Mouse (Mus musculus) midbrain, embryonic 15.5 days (tissue): ENCODE measurements around the gene Tekt1. TPM values are rescaled to one million over a fixed set of nuclear protein-coding genes. Genes with fewer than 3 reads are reported as not detected.

ENCODE experiments used
- ATAC-seq: fragments of 200-750 bp; cut with Nextera tagmentation; replicated peaks from 2 replicates; pipeline ENCODE4 v1.8.0; 2017; ENCODE audit warnings: moderate TSS enrichment
- H3K27ac ChIP-seq: fragments of 300-500 bp; sonication (generic); 2 replicates; pipeline ENCODE4 v1.5.1; 2015; ENCODE audit warnings: mild to moderate bottlenecking, inconsistent platforms
- H3K27me3 ChIP-seq: fragments of 300-500 bp; sonication (generic); replicated peaks from 2 replicates; pipeline ENCODE4 v1.6.1; 2015; ENCODE audit warnings: inconsistent platforms
- H3K36me3 ChIP-seq: fragments of 300-500 bp; sonication (generic); replicated peaks from 2 replicates; pipeline ENCODE4 v1.6.1; 2015; ENCODE audit warnings: inconsistent platforms
- H3K4me1 ChIP-seq: fragments of 300-500 bp; sonication (generic); 2 replicates; pipeline ENCODE4 v1.6.1; 2015; ENCODE audit warnings: inconsistent platforms
- H3K4me2 ChIP-seq: fragments of 300-500 bp; sonication (generic); 2 replicates; pipeline ENCODE4 v1.6.1; 2015; ENCODE audit warnings: inconsistent platforms, mild to moderate bottlenecking, moderate library complexity
- H3K4me3 ChIP-seq: fragments of 300-500 bp; sonication (generic); 2 replicates; pipeline ENCODE4 v1.5.1; 2015; ENCODE audit warnings: mild to moderate bottlenecking, inconsistent platforms
- H3K9ac ChIP-seq: fragments of 300-500 bp; sonication (generic); 2 replicates; pipeline ENCODE4 v1.6.1; 2015; ENCODE audit warnings: mild to moderate bottlenecking, inconsistent platforms
- H3K9me3 ChIP-seq: fragments of 300-500 bp; sonication (generic); 2 replicates; pipeline ENCODE4 v1.6.1; 2016; ENCODE audit warnings: inconsistent platforms
- whole genome bisulfite sequencing: fragments of 180-500 bp; shearing (Covaris S2); methylation state at CpG from one replicate; pipeline ENCODE4 v1.1.7; 2015; ENCODE audit warnings: mixed read lengths; 5-methylcytosine and 5-hydroxymethylcytosine counted together
- polyA plus RNA-seq: library from polyadenylated mRNA; unstranded; fragments of >200 nt; fragmentation: Nextera tagmentation; extraction: Ambion mirVana; gene quantifications from 2 replicates; pipeline ENCODE4 v1.2.1, GENCODE M21; 2015

Gene Tekt1
- polyA plus RNA-seq = 9.7 and 11.2 TPM in 2 replicates

DNA sequence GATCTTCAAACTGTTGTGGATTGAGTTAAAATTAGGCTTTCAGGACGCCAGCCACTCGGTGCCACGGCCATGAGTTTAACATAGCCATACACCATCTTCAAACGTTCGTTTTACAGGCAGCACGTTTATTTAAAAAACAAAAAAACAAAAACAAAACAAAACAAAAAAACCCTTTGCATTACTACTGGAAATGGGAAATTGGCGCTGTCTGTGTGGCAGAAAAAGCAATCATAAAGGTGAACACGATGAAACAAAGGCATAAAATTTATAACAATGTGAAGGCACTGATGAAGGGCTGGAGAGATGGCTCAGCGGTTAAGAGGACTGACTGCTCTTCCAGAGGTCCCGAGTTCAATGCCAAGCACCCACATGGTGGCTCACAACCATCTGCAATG is at the start of gene Tekt1:
Tekt1 (minus strand) TSS at position 96 of the 395 bp plus-strand sequence.
- Histone ChIP-seq H3K9ac (peak within 1 kb of the TSS; percentile 42), H3K27ac (peak within 1 kb of the TSS; percentile 75)
- ATAC-seq = peak; percentile 20; the same call in 1 of the 2 replicates

GRCm38 (mm10) chr11:72411945-72412344 is 49.7 kb upstream of the Tekt1 start:
- Histone ChIP-seq H3K9me3 (no peaks in the 10 kb centered on the region), H3K4me2 (peak overlapping the region; percentile 95), H3K27ac (no peak overlapping the region), H3K36me3 (no peaks in the 10 kb centered on the region), H3K4me1 (peaks cover 17% of the 10 kb centered on the region), H3K4me3 (peak overlapping the region; percentile 54), H3K9ac (peak overlapping the region; percentile 57; the same call in 1 of the 2 replicates), H3K27me3 (peaks cover 21% of the 10 kb centered on the region)
- ATAC-seq = no peak
- WGBS = 37% methylated on average over 9 of the region's 9 CpGs

More for the DNA sequence above, at the start of gene Tekt1:
- Histone ChIP-seq H3K4me3 (peak within 1 kb of the TSS; percentile 49), H3K27me3 (no peaks in the 10 kb centered on the region), H3K36me3 (no peaks in the 10 kb centered on the region), H3K4me1 (peaks cover 13% of the 10 kb centered on the region; the same call in 1 of the 2 replicates), H3K9me3 (no peaks in the 10 kb centered on the region), H3K4me2 (peak within 1 kb of the TSS; percentile 83)
- 36% methylated on average over 10 of the region's 10 CpGs for WGBS

GRCm38 (mm10) chr11:72411093-72411921 is 49.1 kb upstream of the Tekt1 start, which contains the start of gene Smtnl2:
Gene Smtnl2, minus strand, starts transcription at chr11:72411713.
- Histone ChIP-seq H3K9me3 (no peaks in the 10 kb centered on the region), H3K27me3 (peaks cover 21% of the 10 kb centered on the region), H3K4me2 (peak within 1 kb of the TSS; percentile 95), H3K27ac (peak within 1 kb of the TSS; percentile 58), H3K36me3 (no peaks in the 10 kb centered on the region), H3K9ac (peak within 1 kb of the TSS; percentile 57), H3K4me1 (peaks cover 17% of the 10 kb centered on the region), H3K4me3 (peak within 1 kb of the TSS; percentile 54)
- under 1% methylated on average over 81 of the region's 86 CpGs for WGBS
- ATAC-seq = peak; percentile 87

DNA sequence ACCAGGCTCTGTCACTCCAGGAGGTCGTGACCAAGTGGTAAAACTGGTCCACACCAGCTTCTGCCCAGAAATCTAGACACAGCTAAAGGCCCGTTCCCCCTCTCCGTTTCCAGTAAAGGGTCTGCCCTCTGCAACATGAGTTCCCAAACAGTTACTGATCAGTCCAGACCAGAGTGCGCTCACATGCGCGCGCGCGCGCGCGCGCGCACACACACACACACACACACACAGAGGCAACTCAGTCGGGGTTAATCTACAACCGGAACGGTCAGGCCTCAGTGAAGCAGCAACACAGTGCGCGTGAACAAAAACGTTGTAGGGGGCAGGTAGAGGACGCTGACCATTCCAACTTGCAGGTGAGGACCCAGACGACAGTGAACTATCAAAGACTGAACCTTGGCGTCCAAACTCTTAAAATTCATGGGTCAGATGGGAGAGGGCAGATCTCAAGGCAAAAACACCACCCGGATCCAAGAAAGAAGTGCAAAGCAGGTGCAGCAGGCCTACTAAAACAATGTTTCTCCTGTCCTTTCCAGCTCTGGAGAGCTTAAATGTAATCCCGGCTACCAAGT is 48.4 kb upstream of the Tekt1 start:
- Histone ChIP-seq H3K4me2 (peak overlapping the region; percentile 95), H3K9ac (peak overlapping the region; percentile 57; the same call in 1 of the 2 replicates), H3K9me3 (no peaks in the 10 kb centered on the region), H3K27ac (peak overlapping the region; percentile 58), H3K27me3 (peaks cover 21% of the 10 kb centered on the region), H3K4me3 (peak overlapping the region; percentile 54), H3K4me1 (peaks cover 17% of the 10 kb centered on the region), H3K36me3 (no peaks in the 10 kb centered on the region)
- 1% methylated on average over 25 of the region's 25 CpGs for WGBS
- peak; percentile 59; the same call in 1 of the 2 replicates for ATAC-seq

GRCm38 (mm10) chr11:72409649-72410385 is 47.6 kb upstream of the Tekt1 start:
- peaks cover 21% of the 10 kb centered on the region for H3K27me3 ChIP-seq
- H3K36me3 ChIP-seq = no peaks in the 10 kb centered on the region
- no peak overlapping the region for H3K9ac ChIP-seq
- H3K27ac ChIP-seq = no peak overlapping the region
- no peak overlapping the region for H3K4me2 ChIP-seq
- whole genome bisulfite sequencing = 70% methylated on average over 12 of the region's 12 CpGs
- no peak overlapping the region for H3K4me3 ChIP-seq
- H3K4me1 ChIP-seq = peaks cover 17% of the 10 kb centered on the region
- no peak for ATAC-seq
- no peaks in the 10 kb centered on the region for H3K9me3 ChIP-seq

DNA sequence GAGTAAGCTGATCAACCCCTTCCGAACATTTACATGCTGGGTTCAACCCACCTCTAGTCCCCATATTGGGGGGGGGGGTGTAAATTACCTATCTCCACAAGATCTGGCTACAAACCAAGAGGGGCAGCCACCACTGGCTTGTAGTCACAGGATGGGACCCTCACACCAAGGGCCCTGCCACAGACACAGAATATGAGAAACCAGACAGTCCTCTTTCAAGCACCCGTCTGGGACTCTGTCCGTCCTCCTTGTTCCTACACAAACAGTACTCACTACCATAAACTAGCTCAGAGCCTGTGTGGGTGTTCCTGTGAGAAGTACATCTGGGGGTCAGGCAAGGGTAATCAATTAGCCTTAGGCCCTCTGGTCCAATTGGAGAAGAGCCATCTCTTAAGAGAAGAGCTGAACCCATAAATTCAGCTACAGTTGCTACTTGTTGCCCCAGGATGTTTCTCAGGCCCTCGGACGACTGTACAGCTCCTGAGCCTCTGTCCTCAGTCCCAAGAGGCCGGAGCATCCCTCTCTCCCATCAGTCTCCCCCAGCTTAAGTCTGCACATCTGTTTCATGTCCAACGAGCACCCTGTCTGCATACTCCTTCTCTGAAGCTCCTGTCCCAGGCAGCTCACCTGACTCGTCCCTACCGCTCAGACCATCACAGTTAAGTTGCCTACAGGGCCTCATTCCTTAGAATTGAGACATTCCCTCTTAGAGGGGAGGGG is 46.4 kb upstream of the Tekt1 start:
- ATAC-seq = no peak

GRCm38 (mm10) chr11:72407574-72407973 is 45.3 kb upstream of the Tekt1 start:
- Histone ChIP-seq H3K4me2 (no peak overlapping the region), H3K4me3 (no peak overlapping the region), H3K9me3 (no peaks in the 10 kb centered on the region), H3K9ac (no peak overlapping the region), H3K4me1 (peaks cover 17% of the 10 kb centered on the region), H3K27me3 (peaks cover 13% of the 10 kb centered on the region), H3K27ac (no peak overlapping the region), H3K36me3 (no peaks in the 10 kb centered on the region)
- ATAC-seq = no peak
- WGBS = 20% methylated on average over 7 of the region's 7 CpGs

More for the DNA sequence above, 46.4 kb upstream of the Tekt1 start:
- no peak overlapping the region for H3K9ac ChIP-seq
- H3K9me3 ChIP-seq = no peaks in the 10 kb centered on the region
- peaks cover 17% of the 10 kb centered on the region for H3K4me1 ChIP-seq
- no peak overlapping the region for H3K4me2 ChIP-seq
- WGBS = 61% methylated on average over 9 of the region's 9 CpGs
- H3K27me3 ChIP-seq = peaks cover 21% of the 10 kb centered on the region
- no peaks in the 10 kb centered on the region for H3K36me3 ChIP-seq
- no peak overlapping the region for H3K27ac ChIP-seq
- H3K4me3 ChIP-seq = no peak overlapping the region

- no peak for ATAC-seq
- Histone ChIP-seq H3K4me1 (peaks cover 17% of the 10 kb centered on the region), H3K27ac (no peak overlapping the region), H3K4me2 (no peak overlapping the region), H3K9ac (no peak overlapping the region), H3K36me3 (no peaks in the 10 kb centered on the region), H3K4me3 (no peak overlapping the region), H3K27me3 (peaks cover 12% of the 10 kb centered on the region; the same call in 1 of the 2 replicates), H3K9me3 (no peaks in the 10 kb centered on the region)
- 23% methylated on average over 3 of the region's 3 CpGs for WGBS
Measured at GRCm38 (mm10) chr11:72407081-72407480, 44.8 kb upstream of the Tekt1 start.

GRCm38 (mm10) chr11:72406079-72406675 is 43.9 kb upstream of the Tekt1 start:
- Histone ChIP-seq H3K9me3 (no peaks in the 10 kb centered on the region), H3K4me3 (no peak overlapping the region), H3K4me1 (peaks cover 8% of the 10 kb centered on the region), H3K27me3 (peaks cover 12% of the 10 kb centered on the region; the same call in 1 of the 2 replicates), H3K4me2 (no peak overlapping the region), H3K9ac (no peak overlapping the region), H3K36me3 (no peaks in the 10 kb centered on the region), H3K27ac (no peak overlapping the region)
- WGBS = 61% methylated on average over 8 of the region's 8 CpGs
- ATAC-seq = no peak

DNA sequence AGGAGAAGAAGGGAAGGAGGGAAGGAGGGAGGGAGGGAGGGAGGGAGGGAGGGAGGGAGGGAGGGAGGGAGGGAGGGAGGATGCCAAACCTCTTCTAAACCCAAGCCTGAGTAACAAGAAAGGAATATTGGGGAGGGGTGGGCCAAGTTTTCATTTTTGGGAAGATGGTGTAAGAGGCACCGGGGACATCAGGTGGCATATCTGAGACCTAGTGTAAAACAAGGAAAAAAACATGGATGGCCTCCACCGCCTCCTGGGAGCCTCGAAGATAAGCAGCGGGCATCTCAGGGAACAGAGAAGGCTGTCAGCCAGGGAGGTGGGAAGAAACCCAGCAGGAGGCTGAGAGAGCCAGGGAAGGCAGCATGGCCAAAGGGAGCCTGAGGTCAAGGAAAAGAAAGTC is 43.3 kb upstream of the Tekt1 start:
- Histone ChIP-seq H3K4me1 (peaks cover 2% of the 10 kb centered on the region), H3K4me3 (no peak overlapping the region), H3K36me3 (no peaks in the 10 kb centered on the region), H3K9me3 (no peaks in the 10 kb centered on the region), H3K27me3 (peaks cover 8% of the 10 kb centered on the region; the same call in 1 of the 2 replicates), H3K9ac (no peak overlapping the region), H3K4me2 (no peak overlapping the region), H3K27ac (no peak overlapping the region)
- WGBS = 70% methylated on average over 4 of the region's 4 CpGs
- ATAC-seq = no peak

- H3K9ac ChIP-seq = no peak overlapping the region
- no peaks in the 10 kb centered on the region for H3K4me1 ChIP-seq
- ATAC-seq = no peak
- no peak overlapping the region for H3K4me2 ChIP-seq
- no peaks in the 10 kb centered on the region for H3K27me3 ChIP-seq
- no peaks in the 10 kb centered on the region for H3K36me3 ChIP-seq
- H3K27ac ChIP-seq = no peak overlapping the region
- no peak overlapping the region for H3K4me3 ChIP-seq
- no peaks in the 10 kb centered on the region for H3K9me3 ChIP-seq
- 89% methylated on average over 12 of the region's 12 CpGs for WGBS
Measured at GRCm38 (mm10) chr11:72402969-72403368, 40.7 kb upstream of the Tekt1 start.
